Mouse (Mus musculus) c-Kit-positive CD71-negative TER-119-negative erythroid progenitor cells, embryonic 14.5 days (primary cell): ENCODE measurements at regions not wholly inside any gene's neighbourhood (a gene's known extent, or its start where the extent isn't known, plus 50 kb on each side); places are given as distances from the start of the nearest gene placed in this dataset.

Experiments
- DNase-seq: peaks from one replicate; pipeline ENCODE4 v3.0.0-alpha.2; 2013; ENCODE audit warnings: low read depth

DNA sequence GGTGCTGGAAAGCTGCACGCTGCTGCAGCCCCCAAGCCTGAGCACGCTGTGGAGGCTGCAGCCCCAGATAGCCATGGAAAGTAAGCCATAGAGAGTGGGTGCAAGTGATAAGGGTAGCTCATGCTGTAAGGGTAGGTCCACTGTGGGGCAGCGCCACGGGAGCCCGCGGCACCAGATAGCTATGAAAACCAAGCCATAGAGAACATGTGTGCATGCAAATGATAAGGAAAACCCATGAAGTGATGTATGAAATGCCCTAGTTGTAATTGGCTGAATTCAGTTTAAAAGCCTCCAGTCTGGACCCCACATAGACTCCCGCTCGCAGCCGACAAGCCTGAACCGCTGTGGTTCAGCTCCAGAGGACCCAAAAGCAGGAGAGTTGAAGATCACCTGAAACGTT is 58.8 kb upstream of the L3mbtl3 start:
- no peak for DNase-seq

- no peak for DNase-seq
These were observed 64.9 kb upstream of the L3mbtl3 start for GRCm38 (mm10) chr10:26440720-26441119.

DNA sequence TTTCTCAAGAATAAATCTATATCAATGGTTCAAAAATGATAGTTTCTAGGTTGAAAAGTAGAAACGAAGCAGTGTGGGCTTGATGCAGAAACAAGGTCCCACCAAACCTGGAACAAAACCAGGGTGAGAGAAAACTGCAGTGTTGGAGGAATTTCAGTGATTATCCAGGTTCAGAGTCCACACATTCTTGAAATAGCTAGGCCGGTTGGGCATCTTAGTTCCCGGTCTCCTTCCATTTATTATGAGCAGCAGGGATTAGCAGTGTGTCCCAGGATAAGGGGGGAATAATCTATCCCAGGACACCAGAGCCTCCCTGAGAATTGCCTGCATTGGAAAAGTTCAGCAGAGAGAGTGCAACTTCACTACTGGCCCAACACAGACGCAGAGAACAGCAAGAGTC is 108.5 kb upstream of the L3mbtl3 start:
- no peak for DNase-seq

DNA sequence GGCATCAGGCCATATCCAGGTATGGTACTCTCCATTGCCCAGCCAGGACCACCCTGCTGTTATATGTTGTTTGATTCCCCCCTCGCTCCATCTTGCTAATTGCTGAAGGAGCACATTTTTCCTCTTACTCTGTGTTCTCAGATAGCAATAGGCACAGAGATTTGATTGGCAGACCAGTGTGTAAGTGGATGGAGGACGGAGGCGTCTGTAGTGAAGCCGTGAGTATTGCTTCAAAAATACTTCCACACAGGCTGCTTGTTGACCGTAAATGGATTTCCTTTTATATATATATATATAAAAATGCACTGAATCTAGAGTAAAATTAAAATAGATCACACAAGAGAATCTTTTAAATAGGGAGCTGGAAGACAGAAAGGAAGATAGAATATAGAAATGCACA is 115.6 kb upstream of the L3mbtl3 start:
- DNase-seq, result no peak

DNA sequence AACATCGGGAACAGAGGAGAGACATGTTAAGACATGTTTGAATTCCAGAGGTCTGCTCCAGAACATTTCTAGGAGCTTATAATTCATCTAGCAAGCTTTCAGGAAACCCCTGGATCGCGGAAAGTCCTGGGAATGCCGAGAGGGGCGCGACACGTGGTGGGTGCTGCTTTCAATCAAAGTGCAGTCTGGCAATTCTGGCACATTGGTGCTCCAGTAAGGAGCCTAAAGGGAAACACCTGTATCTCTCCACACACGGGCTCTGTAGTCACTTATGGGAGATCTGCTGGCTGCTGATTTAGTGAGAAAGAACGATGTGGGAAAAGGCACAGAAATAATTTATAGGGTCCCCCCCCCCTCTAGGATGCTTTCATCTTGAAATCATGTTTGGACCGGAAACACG is 116.4 kb upstream of the L3mbtl3 start:
- DNase-seq, result no peak

GRCm38 (mm10) chr10:26492856-26493484 is 117.2 kb upstream of the L3mbtl3 start:
- no peak for DNase-seq

- no peak for DNase-seq
These were observed 118.0 kb upstream of the L3mbtl3 start for GRCm38 (mm10) chr10:26493801-26494200.

- peak; percentile 38 for DNase-seq
These were observed 118.6 kb upstream of the L3mbtl3 start for GRCm38 (mm10) chr10:26494380-26494781.

DNA sequence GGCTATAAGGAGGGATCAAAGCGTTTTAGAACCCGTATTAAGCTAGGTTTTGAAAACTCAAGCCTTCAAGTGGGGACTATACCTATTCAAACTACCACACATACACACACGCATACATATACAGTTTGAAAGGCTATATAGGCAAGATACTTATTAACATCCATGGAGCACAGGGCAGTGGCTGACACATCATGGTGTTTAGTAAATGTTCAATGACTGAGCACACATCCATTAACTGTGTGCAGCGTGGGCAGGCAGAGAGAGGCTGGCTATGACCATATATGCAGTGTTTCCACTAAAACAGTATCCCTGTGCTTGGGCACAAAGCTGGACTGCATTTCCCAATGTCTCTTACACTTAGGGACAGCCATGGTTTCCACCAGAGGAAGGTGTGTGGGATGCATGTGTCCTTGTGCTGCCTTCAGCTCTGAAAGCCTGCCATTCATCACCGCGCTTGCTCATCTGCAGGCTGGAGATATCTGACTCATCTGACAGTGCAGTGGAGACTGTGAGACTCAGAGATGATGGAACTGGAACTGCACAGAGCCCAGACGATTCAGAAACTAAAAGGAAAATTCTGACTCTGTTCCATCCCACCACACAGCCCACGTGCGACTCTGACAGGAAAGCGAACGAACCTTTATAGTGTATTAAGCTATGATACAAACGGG is 124.6 kb upstream of the L3mbtl3 start:
- DNase-seq, result no peak

DNA sequence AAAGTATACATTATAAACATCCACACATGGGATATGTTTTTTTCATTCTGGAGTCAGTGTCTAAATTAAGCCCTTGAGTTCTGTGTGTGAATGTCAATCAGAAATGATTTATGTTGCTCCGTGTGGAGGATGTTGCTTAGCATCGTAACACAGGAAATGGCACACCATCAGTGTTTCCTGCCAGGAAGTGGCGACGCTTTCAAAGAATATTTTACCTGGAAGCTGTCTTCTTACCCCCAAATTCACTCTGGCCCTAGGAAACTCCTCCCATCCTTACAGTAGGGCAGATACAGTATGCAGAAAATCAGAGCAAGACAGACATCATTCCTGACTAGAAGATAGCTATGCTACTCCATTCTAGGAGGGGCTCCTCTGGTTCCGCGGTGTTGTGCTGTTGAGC is 145.1 kb upstream of the L3mbtl3 start:
- DNase-seq, result peak; percentile 25

DNA sequence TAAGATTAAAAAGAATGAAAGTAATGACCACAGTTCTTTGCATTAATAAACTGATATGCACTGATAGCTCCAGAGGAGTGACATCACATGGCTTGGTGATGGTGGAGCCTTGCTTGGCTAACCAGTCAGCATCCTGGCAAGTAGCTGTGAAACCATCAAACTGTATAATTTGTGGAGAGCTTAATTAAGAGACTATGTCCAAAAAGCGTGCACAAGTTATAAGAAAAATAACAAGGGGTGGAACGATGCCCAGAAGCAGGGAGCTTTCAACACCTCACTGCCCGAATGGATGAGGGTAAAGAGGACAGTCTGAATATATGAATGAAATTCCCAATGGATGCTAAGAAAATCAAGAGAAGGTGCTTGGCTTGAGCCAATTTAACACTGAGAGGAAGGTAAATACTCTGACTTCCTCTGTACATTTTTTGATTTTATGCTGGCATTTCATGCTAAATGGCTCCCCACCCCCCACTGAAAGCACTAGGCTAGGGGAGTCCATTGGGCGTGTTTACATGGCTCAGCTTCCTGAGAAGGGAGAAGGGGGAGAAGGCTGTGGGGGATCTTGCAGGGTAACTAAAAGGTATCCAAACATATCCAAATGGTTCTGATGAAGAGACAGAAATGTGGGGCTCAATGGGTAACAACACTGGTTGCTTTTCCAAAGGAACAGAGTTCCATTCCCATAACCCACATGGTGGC is 150.2 kb upstream of the L3mbtl3 start:
- no peak for DNase-seq

DNA sequence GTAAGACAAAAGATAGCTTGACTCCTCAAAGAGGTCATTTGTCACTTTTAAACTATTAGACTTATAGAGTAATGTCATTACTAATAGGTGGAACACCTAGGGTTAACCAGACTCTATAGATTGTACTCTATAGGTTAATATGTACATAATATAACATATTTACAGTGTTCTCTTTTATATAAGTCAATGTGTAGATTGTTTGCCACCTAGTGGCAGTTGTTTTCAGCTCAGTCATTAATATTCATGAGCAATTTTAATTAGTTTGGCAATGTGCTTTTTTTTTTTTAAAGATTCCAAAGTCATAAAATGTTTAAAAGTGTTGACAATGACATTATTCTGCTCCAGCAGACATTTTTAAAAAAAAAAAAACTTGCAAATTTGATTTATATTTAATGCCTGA is 164.4 kb upstream of the L3mbtl3 start:
- DNase-seq, result no peak

- no peak for DNase-seq
These were observed 168.3 kb upstream of the L3mbtl3 start for GRCm38 (mm10) chr10:26544061-26544460.

DNA sequence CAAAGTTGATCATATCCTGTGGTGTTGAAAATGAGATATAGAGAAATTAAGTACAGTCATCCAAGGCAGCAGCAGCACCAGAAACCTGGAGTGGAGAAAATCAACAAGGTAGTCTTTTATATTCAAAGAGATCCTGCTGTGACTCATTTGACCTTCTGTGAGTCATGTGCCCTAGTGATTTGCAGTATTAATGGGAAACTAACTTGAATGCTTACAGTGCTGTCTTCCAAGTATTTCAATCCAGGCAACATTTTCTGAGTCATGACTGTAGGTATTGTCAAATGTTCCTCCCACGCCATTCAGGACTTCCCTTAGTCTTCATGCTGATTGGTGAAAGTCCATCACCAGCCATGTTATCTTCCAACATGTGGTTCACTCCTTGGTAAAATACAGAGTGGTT is 169.0 kb upstream of the L3mbtl3 start:
- no peak for DNase-seq

- no peak for DNase-seq
These were observed 180.5 kb upstream of the L3mbtl3 start for GRCm38 (mm10) chr10:26556246-26556645.

DNA sequence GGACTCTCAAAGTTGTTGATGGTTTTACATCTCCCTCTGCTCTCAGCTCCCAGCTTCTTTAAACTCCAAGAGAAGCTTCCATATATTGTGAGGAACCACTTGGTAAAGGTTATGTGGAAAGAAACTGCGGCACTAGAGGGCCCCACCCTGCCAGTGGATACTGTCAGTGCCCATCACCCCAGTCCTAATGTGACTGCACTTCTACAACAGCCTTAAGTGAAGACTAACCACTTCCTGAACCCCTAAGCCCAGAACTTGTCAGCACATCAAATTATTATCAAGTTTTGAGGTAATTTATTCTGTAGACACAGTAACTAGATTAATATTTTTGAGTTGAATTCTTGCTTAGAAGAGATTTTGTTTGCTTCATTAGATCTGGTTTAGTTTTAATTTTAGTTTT is 182.3 kb upstream of the L3mbtl3 start:
- no peak for DNase-seq

DNA sequence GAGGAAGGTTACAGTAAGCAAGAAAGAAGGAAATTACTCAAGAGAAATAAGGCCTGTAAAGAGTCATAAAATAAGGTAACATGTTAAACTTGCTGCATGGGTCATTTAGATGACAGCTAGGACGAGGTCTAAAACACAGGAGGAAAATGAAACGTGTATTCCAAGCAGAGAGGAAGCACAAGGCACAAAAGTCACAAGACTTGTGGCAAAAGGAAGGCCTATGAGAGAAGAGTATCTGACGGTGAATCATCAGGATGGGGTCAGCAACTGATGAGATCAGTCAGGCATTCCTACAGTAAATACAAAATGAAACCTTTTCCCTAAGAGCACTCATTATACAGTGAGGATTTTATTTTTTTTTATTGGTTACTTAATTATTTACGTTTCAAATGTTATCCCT is 183.6 kb upstream of the L3mbtl3 start:
- DNase-seq, result no peak

- no peak for DNase-seq
These were observed 184.7 kb upstream of the L3mbtl3 start for GRCm38 (mm10) chr10:26560456-26560855.

DNA sequence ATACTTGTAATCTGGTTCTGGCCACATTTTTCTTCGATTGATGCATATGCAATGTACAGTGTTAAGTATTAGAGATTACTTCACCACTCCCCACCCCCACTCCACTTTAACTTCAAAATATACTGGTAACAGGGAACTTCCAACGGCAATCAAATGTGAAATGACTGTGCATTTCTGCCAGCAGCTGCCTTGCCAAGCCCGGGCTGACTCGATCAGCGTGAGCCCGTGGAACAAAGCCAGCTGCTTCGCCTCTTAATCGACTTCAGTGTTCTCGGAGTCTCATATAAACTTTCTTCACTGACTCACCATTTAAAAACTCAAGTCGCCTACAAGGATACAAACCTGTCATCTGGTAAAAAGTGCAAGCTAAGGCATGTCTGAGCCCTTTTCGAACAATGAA is 188.7 kb upstream of the L3mbtl3 start:
- DNase-seq, result peak; percentile 32

- no peak for DNase-seq
These were observed 185.6 kb upstream of the Arhgap18 start for GRCm38 (mm10) chr10:26567613-26568012.

DNA sequence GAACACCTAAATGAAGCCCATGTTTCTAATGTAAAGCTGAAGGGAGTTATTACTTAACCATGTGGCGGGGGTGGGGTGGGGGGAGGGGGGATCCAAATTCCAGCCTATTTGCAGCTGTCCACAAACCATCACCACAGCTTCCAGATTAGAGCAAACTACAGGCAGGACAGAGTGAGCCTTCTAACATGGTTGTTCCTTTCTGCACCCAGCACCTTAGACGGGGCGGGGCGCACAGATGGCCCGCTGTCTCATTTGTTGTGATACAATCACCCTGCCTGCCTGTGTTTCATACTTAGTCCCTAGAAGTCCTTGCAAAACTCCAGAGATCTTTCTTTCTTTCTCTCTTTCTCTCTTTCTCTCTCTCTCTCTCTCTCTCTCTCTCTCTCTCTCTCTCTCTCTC is 182.8 kb upstream of the Arhgap18 start:
- no peak for DNase-seq

- DNase-seq, result no peak
These were observed 181.8 kb upstream of the Arhgap18 start for GRCm38 (mm10) chr10:26571377-26571776.

- DNase-seq, result no peak
These were observed 177.1 kb upstream of the Arhgap18 start for GRCm38 (mm10) chr10:26576153-26576552.

GRCm38 (mm10) chr10:26577087-26577486 is 176.1 kb upstream of the Arhgap18 start:
- no peak for DNase-seq
